Comparison of ENCODE assay signal across 23 mouse cellular contexts in genomic region chr16:88735391-88735790, GRCm38 (mm10). TPM values are rescaled to one million over a fixed set of nuclear protein-coding genes. Genes with fewer than 3 reads are reported as not detected.
DNase-seq lines count a peak whose midpoint lies in the region; ATAC-seq and TF ChIP-seq lines count a peak whose summit lies in the region.
"Had no signal": no experiment of that assay in that cellular context is flagged by ENCODE, and none has a peak within 500 bp of the region (broad histone marks: within the 10 kb centered on the region; RNA-seq: fewer than 3 reads in every experiment).

No protein-coding gene starts in this region.

- TF ChIP-seq CTCF in thymus, adult 2 months (IDR thresholded peaks at IDR 0.05; ENCODE audit: borderline replicate concordance, control insufficient read depth, extremely low read depth, insufficient read depth, low read length, poor library complexity), result no peak

- no peak overlapping the region for H3K9ac ChIP-seq in hindbrain, embryonic 14.5 days
- no peak overlapping the region for H3K9ac ChIP-seq in hindbrain, embryonic 12.5 days
- H3K9ac ChIP-seq in limb, embryonic 13.5 days, result no peak overlapping the region
- no peak overlapping the region for H3K9ac ChIP-seq in neural tube, embryonic 14.5 days (replicated peaks; ENCODE audit: low read depth, low read length)
- H3K9ac ChIP-seq in limb, embryonic 15.5 days, result no peak overlapping the region
- H3K9ac ChIP-seq: embryonic facial prominence, embryonic 15.5 days; heart, embryonic 15.5 days had no signal

- no peaks in the 10 kb centered on the region for H3K36me3 ChIP-seq in hindbrain, embryonic 14.5 days (replicated peaks; ENCODE audit: control insufficient read depth, insufficient read depth)
- H3K36me3 ChIP-seq in hindbrain, embryonic 12.5 days, result no peaks in the 10 kb centered on the region
- H3K36me3 ChIP-seq in limb, embryonic 13.5 days, result no peaks in the 10 kb centered on the region
- H3K36me3 ChIP-seq in limb, embryonic 10.5 days, result no peaks in the 10 kb centered on the region
- no peaks in the 10 kb centered on the region for H3K36me3 ChIP-seq in neural tube, embryonic 14.5 days (ENCODE audit: control insufficient read depth, insufficient read depth, low read length)
- no peaks in the 10 kb centered on the region for H3K36me3 ChIP-seq in limb, embryonic 15.5 days
- no peaks in the 10 kb centered on the region for H3K36me3 ChIP-seq in thymus, adult 2 months (ENCODE audit: control insufficient read depth, insufficient read depth, low read length)
- H3K36me3 ChIP-seq: embryonic facial prominence, embryonic 15.5 days; forebrain, embryonic 10.5 days; heart, embryonic 15.5 days had no signal

- TF ChIP-seq POLR2A in thymus, adult 2 months (IDR thresholded peaks at IDR 0.05; ENCODE audit: control insufficient read depth, extremely low read depth, insufficient read depth, low read length, poor library complexity), result no peak

- H3K9me3 ChIP-seq in hindbrain, embryonic 14.5 days (ENCODE audit: control insufficient read depth, low read length), result no peaks in the 10 kb centered on the region
- H3K9me3 ChIP-seq in hindbrain, embryonic 12.5 days (replicated peaks), result no peaks in the 10 kb centered on the region
- no peaks in the 10 kb centered on the region for H3K9me3 ChIP-seq in limb, embryonic 13.5 days
- H3K9me3 ChIP-seq in limb, embryonic 10.5 days (replicated peaks), result no peaks in the 10 kb centered on the region
- H3K9me3 ChIP-seq in neural tube, embryonic 14.5 days (ENCODE audit: control insufficient read depth, low read length), result no peaks in the 10 kb centered on the region
- H3K9me3 ChIP-seq in limb, embryonic 15.5 days, result no peaks in the 10 kb centered on the region
- H3K9me3 ChIP-seq: embryonic facial prominence, embryonic 15.5 days; forebrain, embryonic 10.5 days; heart, embryonic 15.5 days had no signal

- 77% methylated on average over 2 of the region's 2 CpGs for WGBS in hindbrain, embryonic 14.5 days
- 61% methylated on average over 2 of the region's 2 CpGs for WGBS in hindbrain, embryonic 12.5 days
- 68% methylated on average over 2 of the region's 2 CpGs for WGBS in limb, embryonic 13.5 days
- WGBS in limb, embryonic 10.5 days, result 80% methylated on average over 2 of the region's 2 CpGs
- 68% methylated on average over 2 of the region's 2 CpGs for WGBS in neural tube, embryonic 14.5 days
- 30% methylated on average over 2 of the region's 2 CpGs for WGBS in limb, embryonic 15.5 days
- WGBS in thymus, adult 2 months, result 25% methylated on average over 2 of the region's 2 CpGs

- H3K4me1 ChIP-seq in hindbrain, embryonic 14.5 days (replicated peaks; ENCODE audit: control insufficient read depth, insufficient read depth, low read length), result no peaks in the 10 kb centered on the region
- H3K4me1 ChIP-seq in hindbrain, embryonic 12.5 days, result no peaks in the 10 kb centered on the region
- H3K4me1 ChIP-seq in limb, embryonic 13.5 days, result no peaks in the 10 kb centered on the region; the same call in 1 of the 2 replicates
- no peaks in the 10 kb centered on the region for H3K4me1 ChIP-seq in limb, embryonic 10.5 days
- no peaks in the 10 kb centered on the region for H3K4me1 ChIP-seq in neural tube, embryonic 14.5 days (ENCODE audit: control insufficient read depth, insufficient read depth, low read length)
- no peaks in the 10 kb centered on the region for H3K4me1 ChIP-seq in limb, embryonic 15.5 days
- no peaks in the 10 kb centered on the region for H3K4me1 ChIP-seq in thymus, adult 2 months (replicated peaks; ENCODE audit: control insufficient read depth, insufficient read depth, low read length)
- H3K4me1 ChIP-seq: embryonic facial prominence, embryonic 15.5 days; forebrain, embryonic 10.5 days; heart, embryonic 15.5 days had no signal

- H3K27me3 ChIP-seq in hindbrain, embryonic 14.5 days (ENCODE audit: control insufficient read depth, insufficient read depth, low read length), result no peaks in the 10 kb centered on the region
- H3K27me3 ChIP-seq in hindbrain, embryonic 12.5 days, result no peaks in the 10 kb centered on the region
- H3K27me3 ChIP-seq in limb, embryonic 13.5 days, result no peaks in the 10 kb centered on the region
- H3K27me3 ChIP-seq in limb, embryonic 10.5 days (ENCODE audit: low read depth, poor library complexity, severe bottlenecking), result no peaks in the 10 kb centered on the region
- no peaks in the 10 kb centered on the region for H3K27me3 ChIP-seq in neural tube, embryonic 14.5 days (ENCODE audit: control insufficient read depth, insufficient read depth, low read length)
- no peaks in the 10 kb centered on the region for H3K27me3 ChIP-seq in limb, embryonic 15.5 days
- no peaks in the 10 kb centered on the region for H3K27me3 ChIP-seq in thymus, adult 2 months (ENCODE audit: control insufficient read depth, insufficient read depth, low read length)
- H3K27me3 ChIP-seq: embryonic facial prominence, embryonic 15.5 days; heart, embryonic 15.5 days had no signal

- DNase-seq in hindbrain, embryonic 14.5 days (ENCODE audit: low spot score), result no peak
- no peak for DNase-seq in limb, embryonic 10.5 days (ENCODE audit: low spot score)
- no peak for DNase-seq in neural tube, embryonic 10.5 days (ENCODE audit: extremely low spot score, low spot score)
- no peak for DNase-seq in thymus, adult 2 months
- DNase-seq: adrenal gland, adult 2 months; adrenal gland, postnatal 25 days; cerebellum, adult 11 months; cerebellum, adult 9-10 months; cerebellum, postnatal 36 days; gastrocnemius, postnatal 10 days; heart, adult 2 months; heart, postnatal 14 days had no signal

- no peak overlapping the region for H3K4me2 ChIP-seq in hindbrain, embryonic 14.5 days (replicated peaks)
- H3K4me2 ChIP-seq in hindbrain, embryonic 12.5 days (replicated peaks), result no peak overlapping the region
- H3K4me2 ChIP-seq in limb, embryonic 13.5 days (replicated peaks), result no peak overlapping the region
- no peak overlapping the region for H3K4me2 ChIP-seq in neural tube, embryonic 14.5 days (ENCODE audit: low read depth, low read length)
- H3K4me2 ChIP-seq in limb, embryonic 15.5 days, result no peak overlapping the region
- H3K4me2 ChIP-seq: embryonic facial prominence, embryonic 15.5 days; heart, embryonic 11.5 days; heart, embryonic 15.5 days had no signal

- H3K4me3 ChIP-seq in hindbrain, embryonic 14.5 days (replicated peaks; ENCODE audit: low read length), result no peak overlapping the region
- H3K4me3 ChIP-seq in hindbrain, embryonic 12.5 days, result no peak overlapping the region
- H3K4me3 ChIP-seq in limb, embryonic 13.5 days, result no peak overlapping the region
- no peak overlapping the region for H3K4me3 ChIP-seq in limb, embryonic 10.5 days
- H3K4me3 ChIP-seq in neural tube, embryonic 14.5 days (ENCODE audit: low read depth, low read length), result no peak overlapping the region
- no peak overlapping the region for H3K4me3 ChIP-seq in limb, embryonic 15.5 days
- no peak overlapping the region for H3K4me3 ChIP-seq in thymus, adult 2 months (ENCODE audit: control insufficient read depth, insufficient read depth, low read length)
- H3K4me3 ChIP-seq: embryonic facial prominence, embryonic 15.5 days; erythroblast, embryonic 14.5 days; forebrain, embryonic 10.5 days; heart, adult 2 months; heart, embryonic 15.5 days had no signal

- H3K27ac ChIP-seq in hindbrain, embryonic 14.5 days, result no peak overlapping the region
- no peak overlapping the region for H3K27ac ChIP-seq in hindbrain, embryonic 12.5 days
- no peak overlapping the region for H3K27ac ChIP-seq in limb, embryonic 13.5 days
- no peak overlapping the region for H3K27ac ChIP-seq in limb, embryonic 10.5 days
- H3K27ac ChIP-seq in neural tube, embryonic 14.5 days (ENCODE audit: low read depth, low read length), result no peak overlapping the region
- H3K27ac ChIP-seq in limb, embryonic 15.5 days, result no peak overlapping the region
- H3K27ac ChIP-seq in thymus, adult 2 months (ENCODE audit: control insufficient read depth, insufficient read depth, low read length), result no peak overlapping the region
- H3K27ac ChIP-seq: embryonic facial prominence, embryonic 15.5 days; forebrain, embryonic 10.5 days; heart, adult 2 months; heart, embryonic 15.5 days had no signal

- 0 out of 2 replicates have a peak, but pooled peaks have one; percentile 46 for ATAC-seq in hindbrain, embryonic 14.5 days (ENCODE audit: low FRiP score)
- no peak for ATAC-seq in hindbrain, embryonic 12.5 days (ENCODE audit: low FRiP score)
- peak; percentile 73; the same call in 1 of the 2 replicates for ATAC-seq in limb, embryonic 13.5 days (ENCODE audit: low FRiP score, low read depth)
- ATAC-seq in neural tube, embryonic 14.5 days (ENCODE audit: low read depth), result peak; percentile 46; the same call in 1 of the 2 replicates
- ATAC-seq in limb, embryonic 15.5 days (ENCODE audit: insufficient number of reproducible peaks, low FRiP score, low TSS enrichment, low read depth), result peak; percentile 69; the same call in 1 of the 2 replicates
- ATAC-seq: forebrain, embryonic 16.5 days had no signal

RNA-seq across cellular contexts. Expression of gene Krtap13-1, which starts 6.7 kb away (rescaled TPM):
- not detected in 2 replicates for polyA plus RNA-seq in hindbrain, embryonic 14.5 days (2014; fragmentation: Nextera tagmentation; extraction: Ambion mirVana)
- not detected in 2 replicates for polyA plus RNA-seq in hindbrain, embryonic 12.5 days (2016; fragmentation: Nextera tagmentation; extraction: Ambion mirVana)
- polyA plus RNA-seq in limb, embryonic 13.5 days (2015; fragmentation: Nextera tagmentation; extraction: Ambion mirVana), result not detected in 2 replicates
- not detected in 2 replicates for polyA plus RNA-seq in limb, embryonic 10.5 days (2016; fragmentation: Nextera tagmentation; extraction: Ambion mirVana)
- polyA plus RNA-seq in neural tube, embryonic 14.5 days (2014; fragmentation: Nextera tagmentation; extraction: Ambion mirVana), result not detected in 2 replicates
- 0.57 TPM in 1 of 2 replicates, not detected in the other for polyA plus RNA-seq in limb, embryonic 15.5 days (2015; fragmentation: Nextera tagmentation; extraction: Ambion mirVana)
- polyA plus RNA-seq in thymus, adult 2 months (2012; rRNA removed), result not detected in 2 replicates
- polyA plus RNA-seq: adrenal gland, adult 2 months; erythroblast, embryonic 14.5 days; forebrain, embryonic 10.5 days; forebrain, embryonic 16.5 days; frontal cortex, adult 2 months; heart, adult 2 months; heart, embryonic 11.5 days; heart, embryonic 15.5 days had no signal

RNA-seq across cellular contexts. Expression of gene Krtap13, which starts 16.0 kb away (rescaled TPM):
- polyA plus RNA-seq in hindbrain, embryonic 14.5 days (2014; fragmentation: Nextera tagmentation; extraction: Ambion mirVana), result not detected in 2 replicates
- not detected in 2 replicates for polyA plus RNA-seq in hindbrain, embryonic 12.5 days (2016; fragmentation: Nextera tagmentation; extraction: Ambion mirVana)
- not detected in 2 replicates for polyA plus RNA-seq in limb, embryonic 13.5 days (2015; fragmentation: Nextera tagmentation; extraction: Ambion mirVana)
- polyA plus RNA-seq in limb, embryonic 10.5 days (2016; fragmentation: Nextera tagmentation; extraction: Ambion mirVana), result not detected in 2 replicates
- polyA plus RNA-seq in neural tube, embryonic 14.5 days (2014; fragmentation: Nextera tagmentation; extraction: Ambion mirVana), result not detected in 2 replicates
- 54.9 and 75.6 TPM in 2 replicates for polyA plus RNA-seq in limb, embryonic 15.5 days (2015; fragmentation: Nextera tagmentation; extraction: Ambion mirVana)
- not detected in 2 replicates for polyA plus RNA-seq in thymus, adult 2 months (2012; rRNA removed)
- polyA plus RNA-seq: adrenal gland, adult 2 months; erythroblast, embryonic 14.5 days; forebrain, embryonic 10.5 days; forebrain, embryonic 16.5 days; frontal cortex, adult 2 months; heart, adult 2 months; heart, embryonic 11.5 days; heart, embryonic 15.5 days had no signal

RNA-seq across cellular contexts. Expression of gene 2310034C09Rik, which starts 23.3 kb away (rescaled TPM):
- polyA plus RNA-seq in hindbrain, embryonic 14.5 days (2014; fragmentation: Nextera tagmentation; extraction: Ambion mirVana), result not detected in 2 replicates
- not detected in 2 replicates for polyA plus RNA-seq in hindbrain, embryonic 12.5 days (2016; fragmentation: Nextera tagmentation; extraction: Ambion mirVana)
- not detected in 2 replicates for polyA plus RNA-seq in limb, embryonic 13.5 days (2015; fragmentation: Nextera tagmentation; extraction: Ambion mirVana)
- polyA plus RNA-seq in limb, embryonic 10.5 days (2016; fragmentation: Nextera tagmentation; extraction: Ambion mirVana), result not detected in 2 replicates
- polyA plus RNA-seq in neural tube, embryonic 14.5 days (2014; fragmentation: Nextera tagmentation; extraction: Ambion mirVana), result not detected in 2 replicates
- polyA plus RNA-seq in limb, embryonic 15.5 days (2015; fragmentation: Nextera tagmentation; extraction: Ambion mirVana), result 91.4 and 110 TPM in 2 replicates
- not detected in 2 replicates for polyA plus RNA-seq in thymus, adult 2 months (2012; rRNA removed)
- polyA plus RNA-seq: adrenal gland, adult 2 months; erythroblast, embryonic 14.5 days; forebrain, embryonic 10.5 days; forebrain, embryonic 16.5 days; frontal cortex, adult 2 months; heart, adult 2 months; heart, embryonic 11.5 days; heart, embryonic 15.5 days had no signal

RNA-seq across cellular contexts. Expression of gene 2310061N02Rik, which starts 27.6 kb away (rescaled TPM):
- polyA plus RNA-seq in hindbrain, embryonic 14.5 days (2014; fragmentation: Nextera tagmentation; extraction: Ambion mirVana), result not detected in 2 replicates
- not detected in 2 replicates for polyA plus RNA-seq in hindbrain, embryonic 12.5 days (2016; fragmentation: Nextera tagmentation; extraction: Ambion mirVana)
- not detected in 2 replicates for polyA plus RNA-seq in limb, embryonic 13.5 days (2015; fragmentation: Nextera tagmentation; extraction: Ambion mirVana)
- polyA plus RNA-seq in limb, embryonic 10.5 days (2016; fragmentation: Nextera tagmentation; extraction: Ambion mirVana), result not detected in 2 replicates
- polyA plus RNA-seq in neural tube, embryonic 14.5 days (2014; fragmentation: Nextera tagmentation; extraction: Ambion mirVana), result not detected in 2 replicates
- polyA plus RNA-seq in limb, embryonic 15.5 days (2015; fragmentation: Nextera tagmentation; extraction: Ambion mirVana), result 0.68 TPM in 1 of 2 replicates, not detected in the other
- not detected in 2 replicates for polyA plus RNA-seq in thymus, adult 2 months (2012; rRNA removed)
- polyA plus RNA-seq: adrenal gland, adult 2 months; embryonic facial prominence, embryonic 15.5 days; erythroblast, embryonic 14.5 days; forebrain, embryonic 10.5 days; forebrain, embryonic 16.5 days; frontal cortex, adult 2 months; heart, adult 2 months; heart, embryonic 11.5 days; heart, embryonic 15.5 days had no signal

RNA-seq across cellular contexts. Expression of gene 2310057N15Rik, which starts 38.6 kb away (rescaled TPM):
- polyA plus RNA-seq in hindbrain, embryonic 14.5 days (2014; fragmentation: Nextera tagmentation; extraction: Ambion mirVana), result not detected in 2 replicates
- polyA plus RNA-seq in hindbrain, embryonic 12.5 days (2016; fragmentation: Nextera tagmentation; extraction: Ambion mirVana), result not detected in 2 replicates
- polyA plus RNA-seq in limb, embryonic 13.5 days (2015; fragmentation: Nextera tagmentation; extraction: Ambion mirVana), result not detected in 2 replicates
- polyA plus RNA-seq in limb, embryonic 10.5 days (2016; fragmentation: Nextera tagmentation; extraction: Ambion mirVana), result not detected in 2 replicates
- polyA plus RNA-seq in neural tube, embryonic 14.5 days (2014; fragmentation: Nextera tagmentation; extraction: Ambion mirVana), result not detected in 2 replicates
- 0.22 and 0.55 TPM in 2 replicates for polyA plus RNA-seq in limb, embryonic 15.5 days (2015; fragmentation: Nextera tagmentation; extraction: Ambion mirVana)
- not detected in 2 replicates for polyA plus RNA-seq in thymus, adult 2 months (2012; rRNA removed)
- polyA plus RNA-seq: adrenal gland, adult 2 months; erythroblast, embryonic 14.5 days; forebrain, embryonic 10.5 days; forebrain, embryonic 16.5 days; frontal cortex, adult 2 months; heart, adult 2 months; heart, embryonic 11.5 days; heart, embryonic 15.5 days had no signal

Comparison
In these comparisons a context has a peak if more than half of its experiments do, and no peak if none do; other contexts are left out.
1. RNA of gene Krtap13, which starts 16.0 kb away (polyA plus RNA-seq): 54.9 to 75.6 TPM in limb, embryonic 15.5 days; not detected in hindbrain, embryonic 14.5 days, not detected in hindbrain, embryonic 12.5 days, not detected in limb, embryonic 13.5 days, not detected in limb, embryonic 10.5 days, not detected in neural tube, embryonic 14.5 days and not detected in thymus, adult 2 months; every median in the first group is over 10 times any median in the second.
2. RNA of gene 2310034C09Rik, which starts 23.3 kb away (polyA plus RNA-seq): 91.4 to 110 TPM in limb, embryonic 15.5 days; not detected in thymus, adult 2 months, not detected in hindbrain, embryonic 14.5 days, not detected in hindbrain, embryonic 12.5 days, not detected in limb, embryonic 13.5 days, not detected in limb, embryonic 10.5 days and not detected in neural tube, embryonic 14.5 days; every median in the first group is over 10 times any median in the second.